Mouse (Mus musculus): ENCODE data around the gene Gpx5. TPM values are rescaled to one million over a fixed set of nuclear protein-coding genes. Genes with fewer than 3 reads are reported as not detected.

Gpx5 gene
- polyA plus RNA-seq, 1 experiment from 2014 or later: not detected

DNA sequence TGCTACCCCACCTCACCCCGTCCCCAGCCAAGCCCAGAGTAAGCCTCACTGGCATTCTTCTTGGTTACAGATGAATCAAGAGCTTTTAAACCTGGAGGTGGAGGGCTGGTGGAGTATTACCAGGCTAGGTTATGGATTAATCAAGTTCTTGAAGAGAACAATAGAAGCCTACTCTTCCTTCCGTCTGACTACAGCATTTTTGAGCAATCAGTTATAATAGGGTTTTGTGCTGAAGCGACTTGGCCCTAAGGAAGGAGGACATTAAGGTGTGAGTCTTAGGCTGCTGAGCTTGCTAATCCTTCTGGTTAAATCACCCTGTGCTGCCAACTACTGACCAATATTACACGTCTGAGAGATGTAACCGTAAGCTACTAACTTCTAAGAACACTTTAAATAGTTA is 32.2 kb downstream of the Gpx5 start:
- peak overlapping the region; percentile 42 for H3K4me3 ChIP-seq (ENCODE audit: low read depth, low read length)
- no peaks in the 10 kb centered on the region for H3K27me3 ChIP-seq (ENCODE audit: control insufficient read depth, insufficient read depth, low read length)
- DNase-seq (ENCODE audit: low spot score) (no peak), ATAC-seq (ENCODE audit: insufficient number of reproducible peaks, low FRiP score, low TSS enrichment, low read depth) (0 out of 2 replicates have a peak, but pooled peaks have one; percentile 8)
- no peak overlapping the region for H3K27ac ChIP-seq (replicated peaks; ENCODE audit: low read depth, low read length)
- no peaks in the 10 kb centered on the region for H3K9me3 ChIP-seq (ENCODE audit: control insufficient read depth, low read length)
- 17% methylated on average over 5 of the region's 5 CpGs for WGBS
- H3K4me1 ChIP-seq (ENCODE audit: control insufficient read depth, insufficient read depth, low read length): no peaks in the 10 kb centered on the region
- peak overlapping the region; percentile 60 for H3K4me2 ChIP-seq (ENCODE audit: low read depth, severe bottlenecking)
- no peak overlapping the region for H3K9ac ChIP-seq (ENCODE audit: low read length)
- no peaks in the 10 kb centered on the region for H3K36me3 ChIP-seq (ENCODE audit: control insufficient read depth, insufficient read depth, low read length)

GRCm38 (mm10) chr13:21259677-21260113 is 32.8 kb downstream of the Gpx5 start:
- peak; percentile 88 for DNase-seq (ENCODE audit: low spot score)
- Histone ChIP-seq H3K9ac (ENCODE audit: low read length) (peak overlapping the region; percentile 47), H3K4me2 (ENCODE audit: low read depth, severe bottlenecking) (peak overlapping the region; percentile 60), H3K27ac (replicated peaks; ENCODE audit: low read depth, low read length) (no peak overlapping the region), H3K36me3 (ENCODE audit: control insufficient read depth, insufficient read depth, low read length) (no peaks in the 10 kb centered on the region), H3K9me3 (ENCODE audit: control insufficient read depth, low read length) (no peaks in the 10 kb centered on the region), H3K4me3 (ENCODE audit: low read depth, low read length) (peak overlapping the region; percentile 42), H3K27me3 (ENCODE audit: control insufficient read depth, insufficient read depth, low read length) (no peaks in the 10 kb centered on the region), H3K4me1 (ENCODE audit: control insufficient read depth, insufficient read depth, low read length) (no peaks in the 10 kb centered on the region)
- peak; percentile 85; the same call in 1 of the 2 replicates for ATAC-seq (ENCODE audit: insufficient number of reproducible peaks, low FRiP score, low TSS enrichment, low read depth)
- under 1% methylated on average over 18 of the region's 18 CpGs for WGBS

GRCm38 (mm10) chr13:21259171-21259631 is 33.3 kb downstream of the Gpx5 start:
- Histone ChIP-seq H3K4me1 (ENCODE audit: control insufficient read depth, insufficient read depth, low read length) (no peaks in the 10 kb centered on the region), H3K27ac (replicated peaks; ENCODE audit: low read depth, low read length) (no peak overlapping the region), H3K4me2 (ENCODE audit: low read depth, severe bottlenecking) (peak overlapping the region; percentile 60), H3K9ac (ENCODE audit: low read length) (no peak overlapping the region; the same call in 1 of the 2 replicates), H3K36me3 (ENCODE audit: control insufficient read depth, insufficient read depth, low read length) (no peaks in the 10 kb centered on the region), H3K9me3 (ENCODE audit: control insufficient read depth, low read length) (no peaks in the 10 kb centered on the region), H3K27me3 (ENCODE audit: control insufficient read depth, insufficient read depth, low read length) (no peaks in the 10 kb centered on the region), H3K4me3 (ENCODE audit: low read depth, low read length) (peak overlapping the region; percentile 42)
- peak; percentile 26; the same call in 1 of the 2 replicates for ATAC-seq (ENCODE audit: insufficient number of reproducible peaks, low FRiP score, low TSS enrichment, low read depth)
- DNase-seq (ENCODE audit: low spot score): peak; percentile 49
- under 1% methylated on average over 15 of the region's 15 CpGs for whole genome bisulfite sequencing

- no peak for ATAC-seq (ENCODE audit: insufficient number of reproducible peaks, low FRiP score, low TSS enrichment, low read depth)
- no peaks in the 10 kb centered on the region for H3K27me3 ChIP-seq (ENCODE audit: control insufficient read depth, insufficient read depth, low read length)
- H3K27ac ChIP-seq (replicated peaks; ENCODE audit: low read depth, low read length): no peak overlapping the region
- no peaks in the 10 kb centered on the region for H3K4me1 ChIP-seq (ENCODE audit: control insufficient read depth, insufficient read depth, low read length)
- no peak for DNase-seq (ENCODE audit: low spot score)
- no peaks in the 10 kb centered on the region for H3K9me3 ChIP-seq (ENCODE audit: control insufficient read depth, low read length)
- H3K4me3 ChIP-seq (ENCODE audit: low read depth, low read length): peak overlapping the region; percentile 42; the same call in 1 of the 2 replicates
- H3K9ac ChIP-seq (ENCODE audit: low read length): no peak overlapping the region; the same call in 1 of the 2 replicates
- WGBS: 23% methylated on average over 6 of the region's 6 CpGs
- H3K4me2 ChIP-seq (ENCODE audit: low read depth, severe bottlenecking): peak overlapping the region; percentile 60
- H3K36me3 ChIP-seq (ENCODE audit: control insufficient read depth, insufficient read depth, low read length): no peaks in the 10 kb centered on the region
These were observed 34.0 kb downstream of the Gpx5 start for GRCm38 (mm10) chr13:21258524-21258923.

- Histone ChIP-seq H3K4me1 (ENCODE audit: control insufficient read depth, insufficient read depth, low read length) (no peaks in the 10 kb centered on the region; the same call in 1 of the 2 replicates), H3K36me3 (ENCODE audit: control insufficient read depth, insufficient read depth, low read length) (no peaks in the 10 kb centered on the region), H3K9me3 (ENCODE audit: control insufficient read depth, low read length) (no peaks in the 10 kb centered on the region), H3K4me2 (ENCODE audit: low read depth, severe bottlenecking) (peak overlapping the region; percentile 62), H3K27me3 (ENCODE audit: control insufficient read depth, insufficient read depth, low read length) (no peaks in the 10 kb centered on the region), H3K9ac (ENCODE audit: low read length) (peak overlapping the region; percentile 53), H3K4me3 (ENCODE audit: low read depth, low read length) (peak overlapping the region; percentile 49), H3K27ac (replicated peaks; ENCODE audit: low read depth, low read length) (no peak overlapping the region)
- DNase-seq (ENCODE audit: low spot score): peak; percentile 87
- ATAC-seq (ENCODE audit: insufficient number of reproducible peaks, low FRiP score, low TSS enrichment, low read depth): peak; percentile 81; the same call in 1 of the 2 replicates
- 1% methylated on average over 16 of the region's 16 CpGs for WGBS
These were observed 38.5 kb downstream of the Gpx5 start for GRCm38 (mm10) chr13:21253986-21254385.

- H3K9me3 ChIP-seq (ENCODE audit: control insufficient read depth, low read length): no peaks in the 10 kb centered on the region
- peak; percentile 44; the same call in 1 of the 2 replicates for ATAC-seq (ENCODE audit: insufficient number of reproducible peaks, low FRiP score, low TSS enrichment, low read depth)
- DNase-seq (ENCODE audit: low spot score): peak; percentile 61
- peak overlapping the region; percentile 49 for H3K4me3 ChIP-seq (ENCODE audit: low read depth, low read length)
- H3K9ac ChIP-seq (ENCODE audit: low read length): peak overlapping the region; percentile 53
- no peaks in the 10 kb centered on the region for H3K36me3 ChIP-seq (ENCODE audit: control insufficient read depth, insufficient read depth, low read length)
- no peak overlapping the region for H3K27ac ChIP-seq (replicated peaks; ENCODE audit: low read depth, low read length)
- WGBS: 2% methylated on average over 12 of the region's 12 CpGs
- no peaks in the 10 kb centered on the region for H3K27me3 ChIP-seq (ENCODE audit: control insufficient read depth, insufficient read depth, low read length)
- H3K4me2 ChIP-seq (ENCODE audit: low read depth, severe bottlenecking): peak overlapping the region; percentile 62
- no peaks in the 10 kb centered on the region; the same call in 1 of the 2 replicates for H3K4me1 ChIP-seq (ENCODE audit: control insufficient read depth, insufficient read depth, low read length)
These were observed 39.0 kb downstream of the Gpx5 start for GRCm38 (mm10) chr13:21253569-21253968.

GRCm38 (mm10) chr13:21253040-21253439 is 39.5 kb downstream of the Gpx5 start:
- Histone ChIP-seq H3K9me3 (ENCODE audit: control insufficient read depth, low read length) (no peaks in the 10 kb centered on the region), H3K4me3 (ENCODE audit: low read depth, low read length) (peak overlapping the region; percentile 49), H3K27ac (replicated peaks; ENCODE audit: low read depth, low read length) (no peak overlapping the region), H3K36me3 (ENCODE audit: control insufficient read depth, insufficient read depth, low read length) (no peaks in the 10 kb centered on the region), H3K9ac (ENCODE audit: low read length) (no peak overlapping the region; the same call in 1 of the 2 replicates), H3K27me3 (ENCODE audit: control insufficient read depth, insufficient read depth, low read length) (no peaks in the 10 kb centered on the region), H3K4me2 (ENCODE audit: low read depth, severe bottlenecking) (peak overlapping the region; percentile 62), H3K4me1 (ENCODE audit: control insufficient read depth, insufficient read depth, low read length) (no peaks in the 10 kb centered on the region; the same call in 1 of the 2 replicates)
- no peak for ATAC-seq (ENCODE audit: insufficient number of reproducible peaks, low FRiP score, low TSS enrichment, low read depth)
- 20% methylated on average over 5 of the region's 5 CpGs for WGBS
- no peak for DNase-seq (ENCODE audit: low spot score)

- Histone ChIP-seq H3K9ac (ENCODE audit: low read length) (no peak overlapping the region), H3K27me3 (ENCODE audit: control insufficient read depth, insufficient read depth, low read length) (no peaks in the 10 kb centered on the region), H3K36me3 (ENCODE audit: control insufficient read depth, insufficient read depth, low read length) (no peaks in the 10 kb centered on the region), H3K4me2 (ENCODE audit: low read depth, severe bottlenecking) (no peak overlapping the region), H3K9me3 (ENCODE audit: control insufficient read depth, low read length) (no peaks in the 10 kb centered on the region), H3K27ac (replicated peaks; ENCODE audit: low read depth, low read length) (no peak overlapping the region), H3K4me1 (ENCODE audit: control insufficient read depth, insufficient read depth, low read length) (no peaks in the 10 kb centered on the region; the same call in 1 of the 2 replicates), H3K4me3 (ENCODE audit: low read depth, low read length) (no peak overlapping the region)
- 37% methylated on average over 9 of the region's 9 CpGs for WGBS
- ATAC-seq (ENCODE audit: insufficient number of reproducible peaks, low FRiP score, low TSS enrichment, low read depth) (no peak), DNase-seq (ENCODE audit: low spot score) (peak; percentile 46)
These were observed 42.4 kb downstream of the Gpx5 start for GRCm38 (mm10) chr13:21250074-21250681.
